Mouse (Mus musculus) CH12F3 (cell line): ENCODE measurements around the gene 9330161L09Rik.

Experiments
- in situ Hi-C: fragments of 300-500 bp; cut with MboI; formaldehyde crosslinking; loops from 2 replicates; pipeline ENCODE4 v1.14.3; 2020; ENCODE audit warnings: low sequenced_read_pairs

Gene 9330161L09Rik

DNA sequence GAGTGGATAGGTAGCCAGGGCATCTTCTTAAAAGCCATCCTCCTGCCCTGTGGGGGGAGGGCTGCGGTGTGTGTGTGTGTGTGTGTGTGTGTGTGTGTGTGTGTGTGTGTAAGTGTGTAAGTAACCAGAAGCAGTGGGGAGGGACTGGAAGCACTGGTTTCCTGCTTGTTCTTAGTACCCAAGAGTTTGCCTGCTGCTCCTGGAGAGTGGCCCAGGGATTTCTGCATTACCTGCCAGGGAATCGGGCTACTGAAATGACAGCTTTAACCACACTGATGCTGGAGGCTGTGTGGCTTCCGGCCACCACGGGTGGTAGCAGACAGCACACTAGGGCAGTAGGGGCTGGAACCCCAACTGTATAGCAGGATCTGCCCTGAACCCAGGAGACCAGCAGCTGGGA, 17.6 kb downstream of the 9330161L09Rik start:
- in situ Hi-C loops: no loop called here

DNA sequence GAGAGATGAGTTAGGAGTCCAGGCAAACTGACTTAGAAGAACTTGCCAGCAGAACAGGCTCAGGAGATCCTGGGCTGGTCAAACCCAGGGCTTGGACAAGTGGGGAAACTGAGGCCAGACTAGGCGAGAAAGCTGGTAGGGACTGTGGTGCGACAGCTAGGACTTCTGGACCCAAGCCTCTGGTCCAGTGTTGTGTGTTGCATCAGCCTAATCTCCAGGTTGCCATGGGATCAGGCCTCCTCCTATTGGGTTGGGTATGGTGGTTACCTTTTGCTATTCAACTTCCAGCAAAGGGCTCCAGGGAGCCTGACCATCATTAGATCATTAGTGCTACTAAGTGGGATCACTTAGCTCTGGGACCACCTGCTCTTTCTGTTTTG, 18.3 kb downstream of the 9330161L09Rik start:
- in situ Hi-C loops: no loop called here

DNA sequence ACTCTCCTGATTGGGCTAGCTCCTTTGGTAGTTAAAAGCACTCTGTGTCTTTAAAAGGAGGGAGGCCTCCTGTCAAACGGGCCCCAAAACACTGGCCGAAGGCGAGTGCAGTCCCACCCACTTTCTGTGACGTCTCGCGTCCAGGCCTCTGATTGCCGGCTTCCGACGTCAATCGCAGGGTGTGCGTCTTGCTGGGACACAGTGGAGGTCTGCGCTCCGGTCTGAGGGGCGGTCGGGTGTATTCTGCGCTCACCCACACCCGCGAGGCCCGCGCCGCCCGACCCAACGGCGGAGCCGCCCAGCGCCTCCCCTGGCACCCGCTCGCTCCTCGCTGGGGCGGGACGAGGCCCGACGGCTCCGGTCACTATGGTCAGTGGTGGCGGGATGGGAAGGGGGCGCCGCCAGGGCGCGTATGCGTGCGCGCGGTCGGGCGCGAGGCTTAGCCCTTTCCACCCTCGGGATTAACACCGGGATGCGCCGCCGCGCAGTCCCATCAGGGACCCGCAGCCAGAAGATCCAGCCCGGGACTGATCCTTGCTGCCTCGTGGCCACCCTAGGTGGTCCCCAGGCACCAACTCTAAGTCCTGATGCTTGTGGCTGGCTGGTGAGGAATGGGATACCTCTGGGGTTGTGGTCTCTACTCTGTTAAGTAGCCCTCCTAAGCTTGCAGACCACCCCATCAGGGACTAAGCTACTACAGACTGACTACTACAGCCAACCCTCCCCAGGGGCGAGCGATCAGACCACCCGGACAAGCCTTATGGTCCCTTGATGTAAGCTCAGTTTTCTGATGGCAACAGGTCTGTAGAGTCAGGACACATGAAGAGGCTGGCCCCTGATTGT, 18.9 kb downstream of the 9330161L09Rik start, which contains the start of gene Otub2:
TSS of gene Otub2 (plus strand) at position 178 of the 843 bp plus-strand sequence.
- in situ Hi-C loops: no loop called here

- in situ Hi-C loops: no loop called here
Measured at GRCm38 (mm10) chr12:103380226-103380625, 27.4 kb downstream of the 9330161L09Rik start.

DNA sequence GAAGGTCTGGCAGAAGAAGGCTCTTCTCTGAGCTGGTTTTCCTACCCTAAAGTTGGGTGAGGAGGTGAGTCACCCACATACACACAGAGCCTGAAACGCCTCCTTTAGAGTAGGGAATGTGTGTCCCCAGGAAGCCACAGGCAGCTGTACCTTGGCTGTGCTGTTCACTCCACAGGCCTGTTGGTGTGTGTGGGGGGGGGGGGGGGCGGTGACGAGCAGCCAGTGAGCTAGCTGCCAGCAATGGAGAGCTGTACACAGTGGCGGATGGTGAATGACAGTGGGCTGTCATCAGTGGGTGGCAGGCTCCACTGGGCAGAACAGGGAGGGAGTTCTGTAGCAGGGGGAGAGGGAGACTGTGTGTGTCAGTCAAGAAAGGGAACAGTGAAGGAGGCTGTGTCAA, 30.8 kb downstream of the 9330161L09Rik start:
- in situ Hi-C loops: no loop called here

DNA sequence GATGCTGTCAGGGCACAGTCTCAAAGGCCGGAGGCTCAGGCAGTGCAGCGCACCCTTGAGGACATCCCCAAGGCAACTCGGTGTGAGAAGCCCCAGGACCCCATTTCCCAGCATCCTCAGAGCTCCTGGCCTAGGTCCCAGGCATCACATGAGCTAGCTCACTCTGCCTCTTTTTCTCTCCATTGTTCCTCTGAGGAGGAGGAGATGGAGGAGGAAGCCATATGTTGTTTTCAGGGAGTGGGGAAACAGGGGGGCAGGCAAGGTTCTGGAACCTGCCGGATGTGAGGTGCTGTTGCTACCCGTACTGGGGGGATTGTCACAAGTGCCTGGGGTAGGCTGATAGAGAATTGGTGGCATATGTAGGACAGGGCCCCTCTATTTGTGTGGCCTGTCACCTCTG, 31.5 kb downstream of the 9330161L09Rik start:
- in situ Hi-C loops: no loop called here

GRCm38 (mm10) chr12:103373530-103374236, 33.9 kb downstream of the 9330161L09Rik start:
- in situ Hi-C loops: no loop called here

DNA sequence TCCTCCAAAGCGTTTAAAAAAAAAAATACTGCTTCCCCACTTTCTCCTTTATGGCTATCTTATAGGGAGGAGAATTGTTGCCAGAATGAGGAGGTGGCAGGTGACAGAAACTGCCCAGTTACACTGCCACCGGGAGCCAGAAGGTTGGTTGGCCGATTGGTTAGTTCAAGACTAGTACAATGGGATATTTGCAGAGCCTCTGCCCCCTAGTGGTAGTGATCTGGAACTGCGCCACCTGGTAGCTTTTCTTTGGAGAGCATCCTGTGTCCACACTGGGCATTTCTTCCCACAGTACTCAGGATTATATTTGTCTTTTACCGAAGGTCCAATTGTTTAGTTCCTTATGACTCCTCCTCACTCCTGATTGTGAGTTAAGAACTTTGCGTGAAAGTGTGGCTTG, 35.9 kb downstream of the 9330161L09Rik start:
- in situ Hi-C loops: no loop called here

DNA sequence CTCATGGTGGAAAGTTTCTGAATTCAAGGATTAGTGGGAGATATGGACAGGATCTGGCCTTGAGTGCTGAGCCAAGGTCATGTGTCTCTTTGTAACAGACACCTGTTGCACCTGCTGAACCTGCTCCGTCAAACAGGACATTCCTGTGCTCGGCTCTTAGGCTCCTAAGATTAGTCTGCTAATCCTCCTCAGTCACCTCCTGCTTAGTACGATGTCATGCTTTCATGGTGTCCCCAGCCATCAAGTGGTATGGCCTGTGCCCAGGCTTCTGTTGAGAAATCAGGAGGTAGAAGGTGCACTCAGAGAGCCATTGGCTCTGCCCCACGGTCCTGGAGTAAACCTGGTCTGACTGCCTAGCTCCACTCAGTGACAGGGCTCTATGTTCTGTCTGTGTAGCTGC, 36.8 kb downstream of the 9330161L09Rik start:
- in situ Hi-C loops: no loop called here

DNA sequence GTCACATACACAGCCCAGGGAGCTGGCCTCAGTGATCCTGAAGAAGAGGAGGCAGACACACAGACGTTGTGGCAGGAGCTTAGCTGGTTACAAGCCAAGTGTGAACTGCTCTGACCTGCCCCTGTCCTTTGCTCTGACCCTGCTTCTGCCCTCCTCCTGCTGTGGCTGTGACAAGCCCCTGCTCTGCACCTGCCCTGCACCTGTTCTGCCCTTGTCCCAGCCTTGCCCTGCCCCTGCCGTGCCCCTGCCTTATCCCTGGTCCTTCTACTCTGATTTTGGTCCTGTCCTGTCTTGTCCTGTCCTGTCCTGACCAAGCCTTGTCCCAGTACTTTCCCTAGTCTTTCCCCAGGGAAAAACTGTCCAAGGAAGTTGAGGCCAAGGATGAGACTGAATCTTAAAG, 38.8 kb downstream of the 9330161L09Rik start:
- in situ Hi-C loops: no loop called here

DNA sequence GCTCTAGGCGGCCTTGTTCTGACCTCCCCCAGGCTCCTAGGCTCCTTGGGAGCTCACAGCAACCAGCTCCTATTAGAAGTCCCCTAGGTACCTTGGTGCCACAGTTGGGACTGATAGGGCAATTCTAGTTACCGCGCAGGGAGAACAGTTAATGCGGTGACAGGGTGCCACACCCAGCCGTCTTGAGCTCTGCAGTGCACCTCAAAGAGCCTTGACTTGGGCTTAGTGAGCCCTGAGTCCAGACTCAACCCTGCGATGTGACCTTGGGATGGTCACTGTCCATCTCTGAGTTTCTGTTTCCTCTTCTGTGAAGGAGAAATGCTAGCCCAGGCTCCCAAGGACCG, 39.3 kb downstream of the 9330161L09Rik start:
- in situ Hi-C loops: no loop called here

DNA sequence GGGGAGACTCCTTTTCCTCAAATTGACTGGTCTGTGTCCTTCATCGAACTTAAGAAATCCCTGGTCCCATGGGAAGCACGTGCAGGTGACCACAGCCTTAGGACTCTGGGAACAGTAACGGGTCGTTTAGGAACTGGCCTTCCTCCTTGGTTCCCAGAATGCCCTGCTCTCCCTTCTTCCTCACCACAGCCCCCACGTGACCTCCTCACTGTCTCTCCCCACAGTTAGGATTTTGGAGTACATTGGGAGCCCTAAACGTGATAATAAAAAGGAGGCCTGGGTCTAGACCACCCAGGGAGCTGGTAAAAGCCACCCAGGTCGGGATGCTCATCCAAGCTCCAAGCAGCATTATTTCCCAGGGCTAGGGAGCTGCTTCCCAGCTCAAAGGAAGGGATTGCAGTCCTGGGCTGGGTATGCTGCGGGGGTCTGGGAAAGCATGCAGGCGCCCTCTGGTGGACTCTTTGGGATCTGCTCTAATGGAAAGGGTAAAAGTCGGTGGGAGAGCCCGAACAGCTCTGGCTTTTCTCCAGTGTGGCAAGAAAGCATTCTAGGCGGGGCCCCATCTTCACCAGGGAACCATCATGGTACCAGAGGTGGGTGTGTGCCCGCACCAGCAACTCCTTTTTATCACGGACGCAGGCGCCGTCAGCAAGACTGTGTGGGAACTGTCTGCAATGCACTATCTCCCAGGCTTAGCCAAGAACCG, 39.8 kb downstream of the 9330161L09Rik start:
- in situ Hi-C loops: no loop called here

- in situ Hi-C loops: no loop called here
Measured at GRCm38 (mm10) chr12:103367171-103367570, 40.4 kb downstream of the 9330161L09Rik start.

DNA sequence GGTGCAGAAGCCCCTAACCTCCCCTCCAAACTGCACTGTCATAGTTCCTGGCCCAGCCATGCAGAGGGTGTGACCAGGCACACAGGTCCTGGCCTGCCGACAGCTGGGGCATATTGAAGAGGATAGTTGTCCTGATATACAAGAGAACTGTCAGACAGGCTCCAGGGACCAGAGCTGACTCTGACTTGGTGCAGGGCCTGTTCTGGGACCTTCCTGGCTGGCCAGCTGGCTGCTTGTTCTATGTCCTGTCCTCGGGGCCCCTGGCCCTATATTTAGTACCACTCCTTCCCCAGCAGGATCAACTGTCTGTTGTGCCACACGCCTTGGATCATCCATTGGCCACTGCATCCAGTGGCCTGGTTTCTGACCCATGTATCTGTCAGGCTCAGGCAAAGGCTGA, 45.3 kb downstream of the 9330161L09Rik start:
- in situ Hi-C loops: no loop called here

- in situ Hi-C loops: no loop called here
Measured at GRCm38 (mm10) chr12:103361539-103362307, 45.9 kb downstream of the 9330161L09Rik start.

GRCm38 (mm10) chr12:103360812-103361211, 46.8 kb downstream of the 9330161L09Rik start:
- in situ Hi-C loops: no loop called here

DNA sequence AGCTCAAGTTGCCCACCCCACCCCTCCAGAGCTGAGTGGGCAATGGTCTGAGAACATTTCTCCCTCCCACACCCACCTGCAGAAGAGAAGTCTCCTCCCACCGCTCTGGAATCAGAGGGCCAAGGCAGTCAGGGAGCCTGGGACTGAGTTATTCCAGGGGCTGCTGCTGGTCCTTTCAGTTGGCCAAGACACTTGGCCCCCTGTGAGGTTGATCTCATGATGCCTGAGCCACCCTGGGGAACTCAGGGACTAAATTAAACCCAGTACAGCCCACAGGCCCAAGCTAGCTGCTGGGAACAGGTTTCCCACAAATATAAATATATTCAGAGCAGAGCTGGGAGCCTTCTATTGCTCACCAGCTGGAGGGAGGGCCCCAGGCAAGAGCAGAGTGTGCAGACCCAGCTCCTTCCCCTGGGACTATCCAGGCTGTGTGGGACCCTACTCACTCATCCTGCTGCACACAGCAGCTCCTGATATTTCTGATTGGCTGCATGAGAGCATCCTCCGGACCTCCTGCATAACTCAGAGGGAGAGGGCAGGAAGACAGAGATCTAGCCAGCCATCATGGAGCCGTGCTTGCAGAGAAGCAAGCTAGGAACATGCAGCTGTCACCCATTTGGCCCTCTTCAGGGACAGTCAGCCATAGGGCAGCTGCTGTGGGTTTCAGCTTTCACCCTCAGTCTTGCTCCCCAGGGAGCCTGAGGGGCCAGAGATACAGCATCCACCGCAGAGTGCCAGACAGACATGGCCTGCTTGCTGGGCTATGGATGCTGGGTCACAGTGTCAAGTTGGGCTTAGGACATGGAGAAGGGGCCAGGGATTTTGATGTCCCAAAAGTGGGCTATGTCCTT, 48.4 kb downstream of the 9330161L09Rik start:
- in situ Hi-C loops: no loop called here

DNA sequence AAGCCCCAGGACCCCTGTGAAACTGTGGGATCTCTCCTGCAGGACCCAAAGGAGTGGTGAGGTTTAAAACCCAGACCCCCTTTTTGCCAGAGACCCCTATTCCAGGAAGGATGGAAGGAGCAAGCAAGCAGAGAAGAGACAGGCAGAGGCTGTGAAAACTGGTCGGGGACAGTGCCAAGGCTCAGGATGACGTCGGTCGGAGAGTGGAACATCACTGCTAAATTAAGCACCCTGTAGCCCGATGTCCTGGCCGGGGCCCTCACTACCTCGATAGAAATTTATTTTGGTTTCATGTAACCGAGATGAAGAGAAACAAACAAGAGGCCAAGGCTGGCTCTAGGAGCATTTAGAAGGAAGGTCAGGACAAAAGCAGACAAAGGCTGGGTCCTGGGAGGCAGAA, 49.4 kb downstream of the 9330161L09Rik start:
- in situ Hi-C loops: no loop called here
